ENCODE assay signal across 16 mouse cellular contexts in genomic region chr13:7090916-7091315, GRCm38 (mm10).
"Had no signal": no experiment of that assay in that cellular context is flagged by ENCODE, and none has a peak within 500 bp of the region (broad histone marks: within the 10 kb centered on the region; RNA-seq: fewer than 3 reads in every experiment).

No protein-coding gene starts in this region.

- H3K27ac ChIP-seq: layer of hippocampus, adult 2 months; limb, embryonic 13.5 days; liver, embryonic 14.5 days; midbrain, embryonic 10.5 days; neural tube, embryonic 15.5 days had no signal

- H3K4me2 ChIP-seq: limb, embryonic 13.5 days; neural tube, embryonic 15.5 days had no signal

- H3K9me3 ChIP-seq: limb, embryonic 13.5 days; neural tube, embryonic 15.5 days had no signal

- H3K4me1 ChIP-seq: limb, embryonic 13.5 days; midbrain, embryonic 10.5 days; neural tube, embryonic 15.5 days had no signal

- H3K27me3 ChIP-seq: limb, embryonic 13.5 days; neural tube, embryonic 15.5 days had no signal

- H3K9ac ChIP-seq: limb, embryonic 13.5 days; liver, embryonic 14.5 days; neural tube, embryonic 15.5 days had no signal

- ATAC-seq: lung, postnatal 0 days had no signal

- DNase-seq: kidney, adult 18-20 months; kidney, postnatal 10 days; kidney, postnatal 4 days; lung, adult 18-20 months; lung, postnatal 36 days; midbrain, embryonic 14.5 days; right cerebral cortex, postnatal 4 days; spleen, adult 18-20 months; thymus, postnatal 36 days had no signal

- H3K4me3 ChIP-seq: layer of hippocampus, adult 2 months; limb, embryonic 13.5 days; midbrain, embryonic 10.5 days; myocyte; neural tube, embryonic 15.5 days had no signal

- H3K36me3 ChIP-seq: limb, embryonic 13.5 days; midbrain, embryonic 10.5 days; neural tube, embryonic 15.5 days had no signal
